Mouse (Mus musculus) heart, embryonic 12.5 days (tissue): Measurements from ENCODE around the gene Mogs. TPM values are rescaled to one million over a fixed set of nuclear protein-coding genes. Genes with fewer than 3 reads are reported as not detected.

Source experiments
- microRNA counts: library from miRNA; unstranded; fragments of <30 nt; microRNA quantifications from one replicate; lab custom pipeline; 2017
- microRNA-seq: library from miRNA; unstranded; fragments of <30 nt; microRNA quantifications from one replicate; pipeline ENCODE4, GENCODE M21; 2017
- polyA plus RNA-seq: library from polyadenylated mRNA; unstranded; fragments of >200 nt; fragmentation: Nextera tagmentation; extraction: Ambion mirVana; gene quantifications from 2 replicates; pipeline ENCODE4 v1.2.1, GENCODE M21; 2016

The Mogs gene
- polyA plus RNA-seq, 1 experiment from 2014 or later = 30.8 TPM

MicroRNA genes within 50 kb of the gene (microRNA counts, 519-probe panel; counts per million panel counts)
- not detected for microRNA mmu-miR-3470a+mmu-miR-3470b (lab: Ali Mortazavi, UCI)

Small RNAs within 50 kb of the gene (microRNA-seq; reads per million reads assigned to microRNA genes)
- not detected for gene Mir3470a

Other genes with a start within 250 kb of the Mogs start
- 0.26 and 0.37 TPM in 2 replicates for gene Sema4f, start 175.7 kb upstream of the Mogs start, polyA plus RNA-seq
- gene M1ap, start 168.6 kb upstream of the Mogs start, polyA plus RNA-seq = 0.57 and 1.4 TPM in 2 replicates
- gene Dok1, start 82.0 kb upstream of the Mogs start, polyA plus RNA-seq = 8.1 and 11.3 TPM in 2 replicates
- gene Loxl3, start 81.3 kb upstream of the Mogs start, polyA plus RNA-seq = 5.7 and 8.0 TPM in 2 replicates
- 120 and 131 TPM in 2 replicates for gene Aup1, start 61.0 kb upstream of the Mogs start, polyA plus RNA-seq
- 86.7 and 86.9 TPM in 2 replicates for gene Htra2, start 60.2 kb upstream of the Mogs start, polyA plus RNA-seq
- 0.48 and 0.64 TPM in 2 replicates for gene Dqx1, start 57.7 kb upstream of the Mogs start, polyA plus RNA-seq
- 0.18 and 0.24 TPM in 2 replicates for gene Tlx2, start 45.2 kb upstream of the Mogs start, polyA plus RNA-seq
- gene Pcgf1, start 37.6 kb upstream of the Mogs start, polyA plus RNA-seq = 12.5 and 14.9 TPM in 2 replicates
- 0.36 TPM in 1 of 2 replicates, not detected in the other for gene Lbx2, start 29.1 kb upstream of the Mogs start, polyA plus RNA-seq
- gene Ccdc142, start 13.9 kb upstream of the Mogs start, polyA plus RNA-seq = 1.3 and 1.9 TPM in 2 replicates
- gene Gm42688, start 13.9 kb upstream of the Mogs start, polyA plus RNA-seq = 2.2 and 2.4 TPM in 2 replicates
- gene Mrpl53, start 6.5 kb upstream of the Mogs start, polyA plus RNA-seq = 155 and 156 TPM in 2 replicates
- 87.6 and 91.3 TPM in 2 replicates for gene Wbp1, start 6.1 kb downstream of the Mogs start, polyA plus RNA-seq
- 11.1 and 12.1 TPM in 2 replicates for gene Ino80b, start 9.9 kb downstream of the Mogs start, polyA plus RNA-seq
- gene Rtkn, start 20.0 kb downstream of the Mogs start, polyA plus RNA-seq = 20.3 and 22.0 TPM in 2 replicates
- gene Wdr54, start 40.9 kb downstream of the Mogs start, polyA plus RNA-seq = 4.2 and 6.8 TPM in 2 replicates
- gene 1700003E16Rik, start 40.9 kb downstream of the Mogs start, polyA plus RNA-seq = 0.17 and 0.39 TPM in 2 replicates
- gene Dctn1, start 50.4 kb downstream of the Mogs start, polyA plus RNA-seq = 86.9 and 89.0 TPM in 2 replicates
- gene Slc4a5, start 104.3 kb downstream of the Mogs start, polyA plus RNA-seq = 0.27 and 0.52 TPM in 2 replicates
- gene Mthfd2, start 210.4 kb downstream of the Mogs start, polyA plus RNA-seq = 38.9 TPM in 2 replicates
- gene Mob1a, start 210.5 kb downstream of the Mogs start, polyA plus RNA-seq = 42.6 and 43.3 TPM in 2 replicates
- 262 and 274 TPM in 2 replicates for gene Bola3, start 233.7 kb downstream of the Mogs start, polyA plus RNA-seq